Mouse (Mus musculus) heart, adult 2 months (tissue): ENCODE measurements around the gene Gimap9.

ENCODE experiments used
- CTCF ChIP-seq: fragments of 200-600 bp; IDR thresholded peaks from 2 replicates; pipeline ENCODE4 v1.8.1; 2022; ENCODE audit warnings: antibody characterized with exemption, mild to moderate bottlenecking, moderate library complexity
- POLR2A ChIP-seq: fragments of 200-500 bp; IDR thresholded peaks from 2 replicates; pipeline ENCODE4 v1.6.1; 2011; ENCODE audit warnings: mild to moderate bottlenecking, low read depth, low read length, control low read depth; ENCODE audit not compliant: insufficient read depth

- TF ChIP-seq POLR2A (no peak), CTCF (no peak)
Observed at GRCm38 (mm10) chr6:48626464-48626863, 49.5 kb upstream of the Gimap9 start, which contains the start of gene AI854703.
